Mouse (Mus musculus) liver, embryonic 12.5 days (tissue): ENCODE measurements around the gene Serpinf2. TPM values are rescaled to one million over a fixed set of nuclear protein-coding genes. Genes with fewer than 3 reads are reported as not detected.
"Not testable (repeated sequence)": the region's sequence is repeated elsewhere in the genome, so short reads cannot be mapped to it uniquely, and the experiment has no call there.

ENCODE experiments used
- ATAC-seq: fragments of 200-750 bp; cut with Nextera tagmentation; 2 replicates; pipeline ENCODE4 v1.8.0; 2017; ENCODE audit warnings: moderate number of reproducible peaks, mild to moderate bottlenecking, moderate library complexity
- H3K27ac ChIP-seq: fragments of 300-500 bp; sonication (generic); 2 replicates; pipeline ENCODE4 v1.5.1; 2016; ENCODE audit warnings: mild to moderate bottlenecking
- H3K27me3 ChIP-seq: fragments of 300-500 bp; sonication (generic); replicated peaks from 2 replicates; pipeline ENCODE4 v1.6.1; 2016; ENCODE audit warnings: mild to moderate bottlenecking, moderate library complexity
- H3K36me3 ChIP-seq: fragments of 300-500 bp; sonication (generic); 2 replicates; pipeline ENCODE4 v1.6.1; 2016; ENCODE audit warnings: mild to moderate bottlenecking, moderate library complexity
- H3K4me1 ChIP-seq: fragments of 300-500 bp; sonication (generic); 2 replicates; pipeline ENCODE4 v1.6.1; 2016
- H3K4me2 ChIP-seq: fragments of 300-500 bp; sonication (generic); 2 replicates; pipeline ENCODE4 v1.6.1; 2016; ENCODE audit warnings: mild to moderate bottlenecking, moderate library complexity
- H3K4me3 ChIP-seq: fragments of 300-500 bp; sonication (generic); 2 replicates; pipeline ENCODE4 v1.5.1; 2016; ENCODE audit warnings: mild to moderate bottlenecking, moderate library complexity
- H3K9ac ChIP-seq: fragments of 300-500 bp; sonication (generic); 2 replicates; pipeline ENCODE4 v1.6.1; 2016; ENCODE audit warnings: mild to moderate bottlenecking, moderate library complexity
- H3K9me3 ChIP-seq: fragments of 300-500 bp; sonication (generic); replicated peaks from 2 replicates; pipeline ENCODE4 v1.6.1; 2016; ENCODE audit warnings: mild to moderate bottlenecking, moderate library complexity
- WGBS: fragments of 180-500 bp; shearing (Covaris S2); methylation state at CpG from one replicate; pipeline ENCODE4 v1.1.7; 2016; ENCODE audit not compliant: insufficient replicate concordance; 5-methylcytosine and 5-hydroxymethylcytosine counted together
- polyA plus RNA-seq: library from polyadenylated mRNA; unstranded; fragments of >200 nt; fragmentation: Nextera tagmentation; extraction: Ambion mirVana; gene quantifications from 2 replicates; pipeline ENCODE4 v1.2.1, GENCODE M21; 2016

Serpinf2 gene
- polyA plus RNA-seq, 1 experiment from 2014 or later = 375 TPM

GRCm38 (mm10) chr11:75458169-75458568 is 18.8 kb upstream of the Serpinf2 start:
- Histone ChIP-seq H3K27ac (peak overlapping the region; percentile 99), H3K4me2 (peak overlapping the region; percentile 36), H3K4me1 (peaks cover 82% of the 10 kb centered on the region)

GRCm38 (mm10) chr11:75456440-75456871 is 17.1 kb upstream of the Serpinf2 start:
- Histone ChIP-seq H3K4me2 (no peak overlapping the region), H3K27ac (no peak overlapping the region), H3K27me3 (no peaks in the 10 kb centered on the region), H3K36me3 (peaks cover 18% of the 10 kb centered on the region), H3K9ac (no peak overlapping the region), H3K4me1 (peaks cover 86% of the 10 kb centered on the region), H3K9me3 (no peaks in the 10 kb centered on the region), H3K4me3 (no peak overlapping the region)
- no peak for ATAC-seq
- 74% methylated on average over 7 of the region's 7 CpGs for WGBS

More at GRCm38 (mm10) chr11:75458169-75458568, 18.8 kb upstream of the Serpinf2 start:
- Histone ChIP-seq H3K9ac (no peak overlapping the region), H3K36me3 (peaks cover 2% of the 10 kb centered on the region), H3K9me3 (no peaks in the 10 kb centered on the region), H3K4me3 (no peak overlapping the region), H3K27me3 (no peaks in the 10 kb centered on the region)
- ATAC-seq = no peak
- 14% methylated on average over 3 of the region's 3 CpGs for WGBS

GRCm38 (mm10) chr11:75455971-75456370 is 16.6 kb upstream of the Serpinf2 start:
- H3K4me1 ChIP-seq = peaks cover 91% of the 10 kb centered on the region

GRCm38 (mm10) chr11:75455041-75455736 is 15.8 kb upstream of the Serpinf2 start:
- H3K27ac ChIP-seq = peak overlapping the region; percentile 66
- 72% methylated on average over 10 of the region's 10 CpGs for WGBS
- H3K4me2 ChIP-seq = peak overlapping the region; percentile 100
- H3K4me3 ChIP-seq = peak overlapping the region; percentile 73; the same call in 1 of the 2 replicates
- H3K36me3 ChIP-seq = peaks cover 28% of the 10 kb centered on the region
- H3K9me3 ChIP-seq = no peaks in the 10 kb centered on the region
- H3K9ac ChIP-seq = peak overlapping the region; percentile 85
- H3K4me1 ChIP-seq = peaks cover 93% of the 10 kb centered on the region
- ATAC-seq = no peak
- no peaks in the 10 kb centered on the region for H3K27me3 ChIP-seq

More at GRCm38 (mm10) chr11:75455971-75456370, 16.6 kb upstream of the Serpinf2 start:
- WGBS = 78% methylated on average over 2 of the region's 2 CpGs
- H3K4me3 ChIP-seq, ATAC-seq, H3K4me2 ChIP-seq, H3K27ac ChIP-seq, H3K9me3 ChIP-seq, H3K27me3 ChIP-seq, H3K9ac ChIP-seq: not testable (repeated sequence)
- H3K36me3 ChIP-seq = peaks cover 23% of the 10 kb centered on the region

- ATAC-seq = peak; percentile 79
- Histone ChIP-seq H3K4me3 (peak within 1 kb of the TSS; percentile 73), H3K4me1 (peaks cover 92% of the 10 kb centered on the region), H3K27me3 (no peaks in the 10 kb centered on the region), H3K9me3 (no peaks in the 10 kb centered on the region), H3K4me2 (peak within 1 kb of the TSS; percentile 100), H3K9ac (peak within 1 kb of the TSS; percentile 85), H3K27ac (peak within 1 kb of the TSS; percentile 66), H3K36me3 (peaks cover 34% of the 10 kb centered on the region)
- WGBS = 3% methylated on average over 56 of the region's 56 CpGs
Observed at GRCm38 (mm10) chr11:75453991-75454930, 14.9 kb upstream of the Serpinf2 start, which contains the start of gene Wdr81. Wdr81 (minus strand) TSS chr11:75454717.

- Histone ChIP-seq H3K4me3 (peak overlapping the region; percentile 73), H3K9me3 (no peaks in the 10 kb centered on the region), H3K36me3 (peaks cover 46% of the 10 kb centered on the region), H3K4me2 (peak overlapping the region; percentile 100), H3K9ac (peak overlapping the region; percentile 85; the same call in 1 of the 2 replicates), H3K27ac (peak overlapping the region; percentile 99), H3K4me1 (peaks cover 92% of the 10 kb centered on the region), H3K27me3 (no peaks in the 10 kb centered on the region)
- 86% methylated on average over 31 of the region's 31 CpGs for WGBS
- no peak for ATAC-seq
Observed at GRCm38 (mm10) chr11:75452812-75453557, 13.6 kb upstream of the Serpinf2 start.

- Histone ChIP-seq H3K36me3 (peaks cover 55% of the 10 kb centered on the region), H3K4me2 (peak overlapping the region; percentile 83), H3K4me1 (peaks cover 93% of the 10 kb centered on the region), H3K4me3 (no peak overlapping the region), H3K9ac (peak overlapping the region; percentile 79; the same call in 1 of the 2 replicates), H3K27ac (peak overlapping the region; percentile 99), H3K27me3 (no peaks in the 10 kb centered on the region), H3K9me3 (no peaks in the 10 kb centered on the region)
- 84% methylated on average over 8 of the region's 8 CpGs for WGBS
- no peak for ATAC-seq
Observed at GRCm38 (mm10) chr11:75452081-75452480, 12.7 kb upstream of the Serpinf2 start.

GRCm38 (mm10) chr11:75450936-75451335 is 11.5 kb upstream of the Serpinf2 start:
- Histone ChIP-seq H3K4me2 (peak overlapping the region; percentile 83), H3K9me3 (no peaks in the 10 kb centered on the region), H3K36me3 (peaks cover 67% of the 10 kb centered on the region), H3K4me1 (peaks cover 88% of the 10 kb centered on the region), H3K27ac (peak overlapping the region; percentile 99), H3K4me3 (peak overlapping the region; percentile 58), H3K9ac (peak overlapping the region; percentile 79), H3K27me3 (no peaks in the 10 kb centered on the region)
- WGBS = 43% methylated on average over 15 of the region's 15 CpGs
- ATAC-seq = peak; percentile 42; the same call in 1 of the 2 replicates

- H3K36me3 ChIP-seq = peaks cover 72% of the 10 kb centered on the region
- H3K9me3 ChIP-seq = no peaks in the 10 kb centered on the region
- peak overlapping the region; percentile 58 for H3K4me3 ChIP-seq
- H3K9ac ChIP-seq = peak overlapping the region; percentile 79
- peak overlapping the region; percentile 83 for H3K4me2 ChIP-seq
- peak; percentile 73 for ATAC-seq
- WGBS = 37% methylated on average over 8 of the region's 8 CpGs
- no peaks in the 10 kb centered on the region for H3K27me3 ChIP-seq
- peak overlapping the region; percentile 99 for H3K27ac ChIP-seq
- H3K4me1 ChIP-seq = peaks cover 87% of the 10 kb centered on the region
Observed at GRCm38 (mm10) chr11:75450304-75450908, 11.0 kb upstream of the Serpinf2 start.

GRCm38 (mm10) chr11:75449695-75450094 is 10.3 kb upstream of the Serpinf2 start:
- peak overlapping the region; percentile 99 for H3K27ac ChIP-seq
- peaks cover 79% of the 10 kb centered on the region for H3K36me3 ChIP-seq
- H3K4me1 ChIP-seq = peaks cover 87% of the 10 kb centered on the region
- peak; percentile 72 for ATAC-seq
- peak overlapping the region; percentile 58 for H3K4me3 ChIP-seq
- H3K9me3 ChIP-seq = no peaks in the 10 kb centered on the region
- 41% methylated on average over 7 of the region's 7 CpGs for WGBS
- no peaks in the 10 kb centered on the region for H3K27me3 ChIP-seq
- peak overlapping the region; percentile 83 for H3K4me2 ChIP-seq
- H3K9ac ChIP-seq = peak overlapping the region; percentile 79

- peak overlapping the region; percentile 58 for H3K4me3 ChIP-seq
- no peaks in the 10 kb centered on the region for H3K27me3 ChIP-seq
- no peaks in the 10 kb centered on the region for H3K9me3 ChIP-seq
- peaks cover 91% of the 10 kb centered on the region for H3K36me3 ChIP-seq
- H3K4me1 ChIP-seq = peaks cover 87% of the 10 kb centered on the region
- peak overlapping the region; percentile 99 for H3K27ac ChIP-seq
- peak; percentile 33 for ATAC-seq
- H3K9ac ChIP-seq = peak overlapping the region; percentile 79
- peak overlapping the region; percentile 83 for H3K4me2 ChIP-seq
- 48% methylated on average over 3 of the region's 3 CpGs for WGBS
Observed at GRCm38 (mm10) chr11:75448575-75448974, 9.2 kb upstream of the Serpinf2 start.
